Mouse (Mus musculus) stomach, postnatal 0 days (tissue): ENCODE results near the gene Fam107b.

Experiments
- CTCF ChIP-seq: IDR thresholded peaks from 2 replicates; pipeline ENCODE4 v1.5.1; 2016; ENCODE audit warnings: antibody characterized with exemption, low read depth, mild to moderate bottlenecking, moderate library complexity
- EP300 ChIP-seq: optimal IDR thresholded peaks from 2 replicates; pipeline ENCODE3; 2016; ENCODE audit warnings: antibody characterized with exemption

DNA sequence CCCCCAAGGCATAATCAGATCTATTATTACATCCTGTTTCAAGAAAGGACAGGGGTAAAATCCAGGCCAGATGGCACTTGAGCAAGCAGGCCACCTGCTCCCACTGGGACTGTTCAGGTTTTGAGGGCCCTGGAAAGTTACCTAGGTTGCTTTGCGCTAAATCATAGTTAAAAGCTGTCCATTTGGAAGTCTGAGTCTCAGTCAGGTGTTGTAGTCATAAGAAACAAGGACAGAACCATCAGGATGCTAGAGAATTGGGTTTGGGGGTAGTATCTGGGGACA is 20.6 kb downstream of the Fam107b start:
- no peak for TF ChIP-seq CTCF
- TF ChIP-seq EP300, result no peak
